Mouse (Mus musculus) A20 (cell line): ENCODE data around the gene Fgf6.
A peak's percentile ranks its signal among the peaks of the same experiment; 100 is the strongest.

Experiments
- DNase-seq: peaks from one replicate; pipeline ENCODE4 v3.0.0-alpha.2; 2011; ENCODE audit warnings: low read depth, low spot score

The Fgf6 gene

GRCm38 (mm10) chr6:127014906-127015770 is at the start of gene Fgf6:
TSS of gene Fgf6 (plus strand) at chr6:127015586.
- DNase-seq, result no peak

- DNase-seq, result no peak
Observed at GRCm38 (mm10) chr6:126966241-126967026, 49.0 kb upstream of the Fgf6 start.

- no peak for DNase-seq
Observed at GRCm38 (mm10) chr6:126981539-126982234, 33.7 kb upstream of the Fgf6 start.

- DNase-seq, result no peak
Observed at GRCm38 (mm10) chr6:126993676-126994075, 21.7 kb upstream of the Fgf6 start.

- DNase-seq, result no peak
Observed at GRCm38 (mm10) chr6:126995494-126995893, 19.9 kb upstream of the Fgf6 start.

GRCm38 (mm10) chr6:126996399-126996798 is 19.0 kb upstream of the Fgf6 start:
- no peak for DNase-seq

GRCm38 (mm10) chr6:127005646-127006045 is 9.7 kb upstream of the Fgf6 start:
- DNase-seq, result no peak

- no peak for DNase-seq
Observed at GRCm38 (mm10) chr6:127006551-127006950, 8.8 kb upstream of the Fgf6 start.

- DNase-seq, result no peak
Observed at GRCm38 (mm10) chr6:127010021-127010420, 5.4 kb upstream of the Fgf6 start.

- no peak for DNase-seq
Observed at GRCm38 (mm10) chr6:127011947-127012535, 3.3 kb upstream of the Fgf6 start.

- no peak for DNase-seq
Observed at GRCm38 (mm10) chr6:127019254-127019653, 3.9 kb downstream of the Fgf6 start.

- DNase-seq, result no peak
Observed at GRCm38 (mm10) chr6:127020431-127020830, 5.0 kb downstream of the Fgf6 start.

GRCm38 (mm10) chr6:127024836-127025235 is 9.4 kb downstream of the Fgf6 start:
- no peak for DNase-seq

- DNase-seq, result peak; percentile 71
Observed at GRCm38 (mm10) chr6:127034760-127035159, 19.4 kb downstream of the Fgf6 start.

GRCm38 (mm10) chr6:127044909-127045308 is 29.5 kb downstream of the Fgf6 start:
- no peak for DNase-seq

- no peak for DNase-seq
Observed at GRCm38 (mm10) chr6:127050847-127051246, 35.5 kb downstream of the Fgf6 start.

- no peak for DNase-seq
Observed at GRCm38 (mm10) chr6:127056990-127057588, 41.7 kb downstream of the Fgf6 start.

GRCm38 (mm10) chr6:127059975-127060374 is 44.6 kb downstream of the Fgf6 start:
- no peak for DNase-seq

GRCm38 (mm10) chr6:127063915-127064314 is 48.5 kb downstream of the Fgf6 start:
- no peak for DNase-seq

GRCm38 (mm10) chr6:127064815-127065214 is 49.4 kb downstream of the Fgf6 start:
- DNase-seq, result no peak

GRCm38 (mm10) chr6:127072817-127073216 is 57.4 kb downstream of the Fgf6 start, which contains the start of gene Fgf23:
TSS of gene Fgf23 (plus strand) at chr6:127072902.
- no peak for DNase-seq
